Mouse (Mus musculus): Measurements from ENCODE around the gene Imp3. TPM values are rescaled to one million over a fixed set of nuclear protein-coding genes. Genes with fewer than 3 reads are reported as not detected.

Imp3 gene
- polyA plus RNA-seq, 1 experiment from 2014 or later = 123 TPM

DNA sequence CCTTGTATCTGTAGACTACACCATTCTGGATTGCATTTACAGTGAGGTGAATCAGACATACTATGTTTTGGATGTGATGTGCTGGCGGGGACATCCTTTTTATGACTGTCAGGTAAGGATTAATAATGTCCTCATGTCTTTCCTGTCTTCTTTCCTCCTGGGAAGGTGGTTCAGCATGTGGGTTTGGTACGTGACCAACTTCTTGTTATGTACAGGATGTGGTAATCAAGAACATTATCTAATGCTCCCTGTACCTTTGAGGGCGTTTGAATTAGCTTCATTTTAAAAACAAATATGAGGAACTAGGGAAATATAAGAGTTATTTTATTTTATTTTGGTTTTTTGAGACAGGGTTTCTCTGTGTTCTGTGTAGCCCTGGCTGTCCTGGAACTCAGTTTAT, 37.9 kb downstream of the Imp3 start:
- DNase-seq (ENCODE audit: low spot score) (no peak), ATAC-seq (replicated peaks; ENCODE audit: low FRiP score, low read depth) (no peak)
- no peak for TF ChIP-seq CTCF (IDR thresholded peaks at IDR 0.05; ENCODE audit: low read depth)
- WGBS = 83% methylated on average over 3 of the region's 3 CpGs
- Histone ChIP-seq H3K4me2 (ENCODE audit: low read length) (no peak overlapping the region), H3K9ac (ENCODE audit: low read depth, low read length) (no peak overlapping the region), H3K4me3 (replicated peaks; ENCODE audit: low read depth, low read length) (no peak overlapping the region), H3K36me3 (ENCODE audit: insufficient read depth, low read length) (peaks cover 4% of the 10 kb centered on the region; the same call in 1 of the 2 replicates), H3K4me1 (replicated peaks; ENCODE audit: insufficient read depth, low read length) (no peaks in the 10 kb centered on the region), H3K27ac (no peak overlapping the region), H3K27me3 (ENCODE audit: insufficient read depth, low read length) (no peaks in the 10 kb centered on the region), H3K9me3 (replicated peaks; ENCODE audit: low read length) (no peaks in the 10 kb centered on the region)

DNA sequence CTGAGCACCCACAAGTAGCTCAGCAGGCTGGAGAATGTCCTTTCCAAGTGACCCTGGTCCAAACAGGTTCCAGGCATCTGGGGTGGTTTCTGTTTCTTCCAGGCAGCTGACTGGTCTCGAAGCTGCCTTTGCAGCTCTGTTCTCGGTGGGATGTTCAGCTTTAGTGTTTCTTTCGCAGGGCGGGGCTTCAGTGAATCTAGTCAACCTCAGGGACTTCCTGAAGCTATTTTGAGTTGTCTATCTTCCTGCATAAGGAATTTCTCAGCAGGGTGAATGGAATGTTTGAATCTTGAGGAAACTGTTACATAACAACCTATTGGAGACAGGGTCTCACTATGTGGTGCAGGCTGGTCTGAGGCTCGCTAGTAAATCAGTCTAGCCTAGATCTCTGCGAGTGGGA, 42.9 kb downstream of the Imp3 start:
- no peaks in the 10 kb centered on the region for H3K4me1 ChIP-seq (replicated peaks; ENCODE audit: insufficient read depth, low read length)
- H3K27ac ChIP-seq = no peak overlapping the region
- H3K9ac ChIP-seq (ENCODE audit: low read depth, low read length) = no peak overlapping the region
- ATAC-seq (replicated peaks; ENCODE audit: low FRiP score, low read depth) (no peak), DNase-seq (ENCODE audit: low spot score) (no peak)
- no peaks in the 10 kb centered on the region for H3K9me3 ChIP-seq (replicated peaks; ENCODE audit: low read length)
- H3K4me3 ChIP-seq (replicated peaks; ENCODE audit: low read depth, low read length) = no peak overlapping the region
- TF ChIP-seq CTCF (IDR thresholded peaks at IDR 0.05; ENCODE audit: low read depth) = no peak
- no peaks in the 10 kb centered on the region for H3K27me3 ChIP-seq (ENCODE audit: insufficient read depth, low read length)
- WGBS = 94% methylated on average over 6 of the region's 6 CpGs
- H3K4me2 ChIP-seq (ENCODE audit: low read length) = no peak overlapping the region
- peaks cover 2% of the 10 kb centered on the region; the same call in 1 of the 2 replicates for H3K36me3 ChIP-seq (ENCODE audit: insufficient read depth, low read length)

GRCm38 (mm10) chr9:56981502-56981901, 44.2 kb downstream of the Imp3 start:
- TF ChIP-seq CTCF (IDR thresholded peaks at IDR 0.05; ENCODE audit: low read depth) = no peak
- ATAC-seq (replicated peaks; ENCODE audit: low FRiP score, low read depth) (no peak), DNase-seq (ENCODE audit: low spot score) (no peak)
- H3K4me3 ChIP-seq (replicated peaks; ENCODE audit: low read depth, low read length) = no peak overlapping the region
- peaks cover 4% of the 10 kb centered on the region; the same call in 1 of the 2 replicates for H3K36me3 ChIP-seq (ENCODE audit: insufficient read depth, low read length)
- no peaks in the 10 kb centered on the region for H3K4me1 ChIP-seq (replicated peaks; ENCODE audit: insufficient read depth, low read length)
- H3K27ac ChIP-seq = no peak overlapping the region
- H3K9me3 ChIP-seq (replicated peaks; ENCODE audit: low read length) = no peaks in the 10 kb centered on the region
- WGBS = 69% methylated on average over 1 of the region's 1 CpGs
- H3K9ac ChIP-seq (ENCODE audit: low read depth, low read length) = no peak overlapping the region
- H3K4me2 ChIP-seq (ENCODE audit: low read length) = no peak overlapping the region
- H3K27me3 ChIP-seq (ENCODE audit: insufficient read depth, low read length) = no peaks in the 10 kb centered on the region

Other genes starting within 250 kb of the Imp3 start
- gene Lingo1, start 141.0 kb upstream of the Imp3 start, polyA plus RNA-seq (2015; fragmentation: Nextera tagmentation; extraction: Ambion mirVana) = 2.6 and 3.2 TPM in 2 replicates
- gene Odf3l1, start 72.8 kb upstream of the Imp3 start, polyA plus RNA-seq (2015; fragmentation: Nextera tagmentation; extraction: Ambion mirVana) = 0.11 TPM in 1 of 2 replicates, not detected in the other
- gene Cspg4, start 72.4 kb upstream of the Imp3 start, polyA plus RNA-seq (2015; fragmentation: Nextera tagmentation; extraction: Ambion mirVana) = 18.1 and 19.8 TPM in 2 replicates
- 8.4 and 8.5 TPM in 2 replicates for gene Snx33, start 9.1 kb upstream of the Imp3 start, polyA plus RNA-seq (2015; fragmentation: Nextera tagmentation; extraction: Ambion mirVana)
- gene Snupn, start 13.4 kb downstream of the Imp3 start, polyA plus RNA-seq (2015; fragmentation: Nextera tagmentation; extraction: Ambion mirVana) = 19.3 and 20.6 TPM in 2 replicates
- gene Ptpn9, start 57.4 kb downstream of the Imp3 start, polyA plus RNA-seq (2015; fragmentation: Nextera tagmentation; extraction: Ambion mirVana) = 23.6 and 27.5 TPM in 2 replicates
- 18.3 and 21.3 TPM in 2 replicates for gene Sin3a, start 134.6 kb downstream of the Imp3 start, polyA plus RNA-seq (2015; fragmentation: Nextera tagmentation; extraction: Ambion mirVana)
- gene Man2c1, start 193.2 kb downstream of the Imp3 start, polyA plus RNA-seq (2015; fragmentation: Nextera tagmentation; extraction: Ambion mirVana) = 47.7 and 53.9 TPM in 2 replicates
- gene Neil1, start 210.8 kb downstream of the Imp3 start, polyA plus RNA-seq (2015; fragmentation: Nextera tagmentation; extraction: Ambion mirVana) = 7.7 and 8.1 TPM in 2 replicates
- gene Commd4, start 220.9 kb downstream of the Imp3 start, polyA plus RNA-seq (2015; fragmentation: Nextera tagmentation; extraction: Ambion mirVana) = 126 and 133 TPM in 2 replicates